Mouse (Mus musculus) bone marrow macrophage, adult 2 months (primary cell): Measurements from ENCODE around the gene Rere.

Source experiments
- CTCF ChIP-seq: IDR thresholded peaks from 2 replicates; pipeline ENCODE4 v1.5.1; 2012; ENCODE audit warnings: low read depth, mild to moderate bottlenecking, low read length, moderate library complexity
- POLR2A ChIP-seq: IDR thresholded peaks from 2 replicates; pipeline ENCODE4 v1.6.1; 2012; ENCODE audit warnings: mild to moderate bottlenecking, low read depth, low read length, borderline replicate concordance

- no peak for TF ChIP-seq POLR2A
- no peak for TF ChIP-seq CTCF
Measured at GRCm38 (mm10) chr4:150520069-150520468, 238.6 kb downstream of the Rere start.
